Mouse (Mus musculus) heart, postnatal 0 days (tissue): Measurements from ENCODE around the gene Nup214.

Source experiments
- CTCF ChIP-seq: IDR thresholded peaks from 2 replicates; pipeline ENCODE4 v1.5.1; 2016; ENCODE audit warnings: antibody characterized with exemption, control low read depth, low read depth
- EP300 ChIP-seq: IDR thresholded peaks from 2 replicates; pipeline ENCODE4 v1.6.1; 2016; ENCODE audit warnings: antibody characterized with exemption, low read depth

- TF ChIP-seq CTCF (no peak), EP300 (no peak)
Observed at GRCm38 (mm10) chr2:32055357-32055965, 81.2 kb downstream of the Nup214 start.
